Mouse (Mus musculus) CH12.LX (cell line): ENCODE measurements around the gene Wnk2.

Experiments used
- BHLHE40 ChIP-seq: IDR thresholded peaks from 2 replicates; pipeline ENCODE4 v1.6.1; 2011; ENCODE audit warnings: mild to moderate bottlenecking, low read depth, low read length, improper control_type of control experiment
- CHD2 ChIP-seq: IDR thresholded peaks from 2 replicates; pipeline ENCODE4 v1.6.1; 2011; ENCODE audit warnings: low read length, improper control_type of control experiment
- CTCF ChIP-seq, 2 experiments: IDR thresholded peaks in 1 of 2; conservative IDR thresholded peaks in 1 of 2; 2 replicates each; pipeline ENCODE4 v1.5.1; 2011 to 2012; ENCODE audit warnings: low read depth in 2 of 2, low read length in 2 of 2, improper control_type of control experiment in 1 of 2, inconsistent platforms in 1 of 2, mild to moderate bottlenecking in 1 of 2, moderate library complexity in 1 of 2
- EP300 ChIP-seq: IDR thresholded peaks from 2 replicates; pipeline ENCODE4 v1.6.1; 2011; ENCODE audit warnings: low read length, improper control_type of control experiment
- MAX ChIP-seq: IDR thresholded peaks from 2 replicates; pipeline ENCODE4 v1.6.1; 2011; ENCODE audit warnings: low read length, improper control_type of control experiment
- MAZ ChIP-seq: IDR thresholded peaks from 2 replicates; pipeline ENCODE4 v1.6.1; 2012; ENCODE audit warnings: low read depth, mild to moderate bottlenecking, inconsistent platforms, low read length, improper control_type of control experiment, moderate library complexity
- POLR2A ChIP-seq: IDR thresholded peaks from 2 replicates; pipeline ENCODE4 v1.6.1; 2011; ENCODE audit warnings: low read depth, mild to moderate bottlenecking, improper control_type of control experiment, low read length
- POLR2AphosphoS2 ChIP-seq: IDR thresholded peaks from 2 replicates; pipeline ENCODE4 v1.6.1; 2011; ENCODE audit warnings: low read depth, low read length, improper control_type of control experiment
- RAD21 ChIP-seq: IDR thresholded peaks from 2 replicates; pipeline ENCODE4 v1.6.1; 2011; ENCODE audit warnings: low read depth, mild to moderate bottlenecking, low read length, improper control_type of control experiment, moderate library complexity
- UBTF ChIP-seq: IDR thresholded peaks from 2 replicates; pipeline ENCODE4 v1.6.1; 2012; ENCODE audit warnings: low read depth, mild to moderate bottlenecking, inconsistent platforms, low read length, improper control_type of control experiment, moderate library complexity

DNA sequence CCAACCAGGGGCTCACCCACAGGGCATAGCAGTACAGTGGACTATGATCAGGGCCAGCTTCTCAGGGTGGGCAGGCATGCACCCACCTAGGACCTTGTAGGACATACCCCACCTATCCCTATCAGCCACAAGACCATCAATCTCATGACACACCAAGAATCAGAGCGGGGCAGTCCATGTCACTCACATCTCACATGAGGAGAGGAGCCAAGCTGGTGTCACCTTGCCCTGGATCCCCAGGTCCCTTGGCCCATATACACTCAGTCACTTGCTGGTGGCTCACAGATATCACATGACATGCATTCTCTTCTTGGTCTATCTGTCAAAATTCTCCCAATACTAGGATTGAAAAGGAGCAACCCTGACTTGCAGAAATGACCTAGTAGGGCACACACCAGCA lies 18.7 kb downstream of the Wnk2 start:
- no peak for TF ChIP-seq CTCF (conservative IDR thresholded peaks at IDR 0.05 in 1 of 2, IDR thresholded peaks at IDR 0.05 in 1 of 2; ENCODE audit: low read depth in 2 of 2, low read length in 2 of 2)
- no peak for TF ChIP-seq POLR2A
- TF ChIP-seq POLR2AphosphoS2, result no peak
- no peak for TF ChIP-seq MAX
- TF ChIP-seq UBTF, result no peak
- TF ChIP-seq CHD2, result no peak
- no peak for TF ChIP-seq EP300
- no peak for TF ChIP-seq BHLHE40
- no peak for TF ChIP-seq RAD21
- TF ChIP-seq MAZ, result no peak
